Mouse (Mus musculus) bone marrow, adult 2 months (tissue): ENCODE measurements around the gene Lingo1.

Experiments used
- CTCF ChIP-seq: fragments of 200-500 bp; IDR thresholded peaks from 2 replicates; pipeline ENCODE4 v1.5.1; 2011; ENCODE audit warnings: low read length, control low read depth; ENCODE audit not compliant: control insufficient read depth, insufficient read depth
- POLR2A ChIP-seq: fragments of 200-500 bp; IDR thresholded peaks from 2 replicates; pipeline ENCODE4 v1.6.1; 2011; ENCODE audit warnings: low read depth, mild to moderate bottlenecking, control low read depth, low read length, borderline replicate concordance; ENCODE audit not compliant: control insufficient read depth

DNA sequence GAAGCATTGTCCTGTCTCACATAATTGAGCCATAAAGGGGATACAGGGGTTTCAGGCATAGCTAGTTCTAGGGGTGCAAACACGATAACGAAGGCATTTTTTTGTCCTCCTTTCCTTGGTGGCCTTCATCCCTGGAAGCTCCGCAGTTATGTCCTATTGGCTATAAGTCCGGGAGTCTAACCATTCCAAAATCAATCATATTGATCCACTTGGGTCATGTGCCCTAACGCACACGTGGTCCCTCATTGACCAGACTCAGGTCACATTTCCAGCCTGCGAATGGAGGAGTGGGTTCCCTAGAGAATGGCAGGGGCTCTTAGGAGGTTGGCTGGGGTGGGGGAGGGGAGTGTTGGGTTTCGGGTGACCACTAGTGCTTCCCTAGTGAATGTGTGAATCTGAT is 215.3 kb downstream of the Lingo1 start:
- TF ChIP-seq CTCF, result no peak
- TF ChIP-seq POLR2A, result no peak
